Mouse (Mus musculus) MEL (cell line): ENCODE results near the gene Galnt17. TPM values are rescaled to one million over a fixed set of nuclear protein-coding genes. Genes with fewer than 3 reads are reported as not detected.

Experiments
- DNase-seq: peaks from one replicate; pipeline ENCODE4 v3.0.0; 2011; ENCODE audit warnings: low read depth, low spot score
- H3K27ac ChIP-seq: 2 replicates; pipeline ENCODE4 v1.5.1; 2012; ENCODE audit warnings: low read depth, mild to moderate bottlenecking, control low read depth, low read length, moderate library complexity; ENCODE audit not compliant: control insufficient read depth
- H3K27me3 ChIP-seq, 2 experiments: fragments of 150-350 bp in 1 of 2; sonication (generic) in 1 of 2; 2 replicates each; pipeline ENCODE4 v1.6.1; 2012; ENCODE audit warnings: low read length in 2 of 2, mild to moderate bottlenecking in 2 of 2, improper control_type of control experiment in 1 of 2, moderate library complexity in 1 of 2; ENCODE audit not compliant: insufficient read depth in 2 of 2, control insufficient read depth in 1 of 2
- H3K36me3 ChIP-seq, 2 experiments: 2 replicates each; pipeline ENCODE4 v1.6.1; 2012 to 2014; ENCODE audit warnings: low read length in 2 of 2, improper control_type of control experiment in 1 of 2, inconsistent platforms in 1 of 2, mild to moderate bottlenecking in 1 of 2; ENCODE audit not compliant: insufficient read depth in 2 of 2, control insufficient read depth in 1 of 2
- H3K4me1 ChIP-seq, 2 experiments: fragments of 150-350 bp in 1 of 2; sonication (generic) in 1 of 2; 2 replicates each; pipeline ENCODE4 v1.6.1; 2012; ENCODE audit warnings: low read length in 2 of 2, improper control_type of control experiment in 1 of 2, mild to moderate bottlenecking in 1 of 2; ENCODE audit not compliant: insufficient read depth in 2 of 2, control insufficient read depth in 1 of 2
- H3K4me3 ChIP-seq, 2 experiments: fragments of 150-350 bp in 1 of 2; sonication (generic) in 1 of 2; 2 replicates each; pipeline ENCODE4 v1.5.1; 2012; ENCODE audit warnings: low read depth in 2 of 2, low read length in 2 of 2, mild to moderate bottlenecking in 2 of 2, moderate library complexity in 2 of 2, control low read depth in 1 of 2, improper control_type of control experiment in 1 of 2; ENCODE audit not compliant: control insufficient read depth in 1 of 2, insufficient read depth in 1 of 2
- H3K79me2 ChIP-seq: 2 replicates; pipeline ENCODE4 v1.6.1; 2012; ENCODE audit warnings: mild to moderate bottlenecking, low read length, moderate library complexity; ENCODE audit not compliant: control insufficient read depth, poor library complexity, insufficient read depth
- H3K9ac ChIP-seq: 2 replicates; pipeline ENCODE4 v1.6.1; 2012; ENCODE audit warnings: low read depth, mild to moderate bottlenecking, control low read depth, low read length, moderate library complexity; ENCODE audit not compliant: control insufficient read depth, poor library complexity, severe bottlenecking
- H3K9me3 ChIP-seq: fragments of 150-350 bp; sonication (generic); replicated peaks from 2 replicates; pipeline ENCODE4 v1.6.1; 2012; ENCODE audit warnings: mild to moderate bottlenecking, low read length, improper control_type of control experiment, moderate library complexity; ENCODE audit not compliant: insufficient read depth
- BHLHE40 ChIP-seq: IDR thresholded peaks from 2 replicates; pipeline ENCODE4 v1.6.1; 2012; ENCODE audit warnings: low read depth, mild to moderate bottlenecking, inconsistent platforms, low read length, improper control_type of control experiment, borderline replicate concordance
- CHD2 ChIP-seq: IDR thresholded peaks from 2 replicates; pipeline ENCODE4 v1.6.1; 2011; ENCODE audit warnings: low read length, improper control_type of control experiment
- ELF1 ChIP-seq: IDR thresholded peaks from 2 replicates; pipeline ENCODE4 v1.6.1; 2014; ENCODE audit warnings: low read depth, mild to moderate bottlenecking, inconsistent platforms, low read length, improper control_type of control experiment, moderate library complexity
- GATA1 ChIP-seq: IDR thresholded peaks from 2 replicates; pipeline ENCODE4 v1.6.1; 2011; ENCODE audit warnings: low read depth, low read length, improper control_type of control experiment
- JUND ChIP-seq: IDR thresholded peaks from 2 replicates; pipeline ENCODE4 v1.6.1; 2011; ENCODE audit warnings: low read depth, mild to moderate bottlenecking, improper control_type of control experiment, low read length
- KAT2A ChIP-seq: conservative IDR thresholded peaks from 2 replicates; pipeline ENCODE4 v1.6.1; 2012; ENCODE audit warnings: low read depth, low read length, improper control_type of control experiment, inconsistent platforms
- MAZ ChIP-seq: IDR thresholded peaks from 2 replicates; pipeline ENCODE4 v1.6.1; 2012; ENCODE audit warnings: low read depth, mild to moderate bottlenecking, inconsistent platforms, low read length, improper control_type of control experiment
- MYB ChIP-seq: IDR thresholded peaks from 2 replicates; pipeline ENCODE4 v1.6.1; 2011; ENCODE audit warnings: mild to moderate bottlenecking, low read depth, low read length, improper control_type of control experiment
- NELFE ChIP-seq: IDR thresholded peaks from 2 replicates; pipeline ENCODE4 v1.6.1; 2011; ENCODE audit warnings: low read depth, low read length, improper control_type of control experiment
- NRF1 ChIP-seq: IDR thresholded peaks from 2 replicates; pipeline ENCODE4 v1.6.1; 2014; ENCODE audit warnings: low read depth, mild to moderate bottlenecking, inconsistent platforms, low read length, improper control_type of control experiment, moderate library complexity; ENCODE audit not compliant: poor library complexity, insufficient read depth, severe bottlenecking
- POLR2A ChIP-seq, 2 experiments: IDR thresholded peaks; 2 replicates each; pipeline ENCODE4 v1.6.1; 2011 to 2012; ENCODE audit warnings: low read length in 2 of 2, mild to moderate bottlenecking in 2 of 2, control low read depth in 1 of 2, improper control_type of control experiment in 1 of 2, low read depth in 1 of 2, moderate library complexity in 1 of 2; ENCODE audit not compliant: control insufficient read depth in 1 of 2, insufficient read depth in 1 of 2, poor library complexity in 1 of 2
- POLR2AphosphoS2 ChIP-seq: IDR thresholded peaks from 2 replicates; pipeline ENCODE4 v1.6.1; 2011; ENCODE audit warnings: low read length, improper control_type of control experiment
- POLR2AphosphoS5 ChIP-seq: IDR thresholded peaks from 2 replicates; pipeline ENCODE4 v1.6.1; 2012; ENCODE audit warnings: low read depth, borderline replicate concordance, mild to moderate bottlenecking, inconsistent platforms, low read length, moderate library complexity, mixed read lengths
- SMC3 ChIP-seq: IDR thresholded peaks from 2 replicates; pipeline ENCODE4 v1.6.1; 2011; ENCODE audit warnings: low read depth, low read length, improper control_type of control experiment
- TAL1 ChIP-seq: IDR thresholded peaks from 2 replicates; pipeline ENCODE4 v1.6.1; 2012; ENCODE audit warnings: mild to moderate bottlenecking, inconsistent platforms, low read length, moderate library complexity, mixed read lengths
- TBP ChIP-seq: IDR thresholded peaks from 2 replicates; pipeline ENCODE4 v1.8.0; 2011; ENCODE audit warnings: low read depth, low read length, improper control_type of control experiment
- UBTF ChIP-seq: IDR thresholded peaks from 2 replicates; pipeline ENCODE4 v1.6.1; 2012; ENCODE audit warnings: low read depth, mild to moderate bottlenecking, inconsistent platforms, low read length, improper control_type of control experiment, moderate library complexity, borderline replicate concordance; ENCODE audit not compliant: insufficient read depth
- USF1 ChIP-seq: IDR thresholded peaks from 2 replicates; pipeline ENCODE4 v1.6.1; 2014; ENCODE audit warnings: low read depth, mild to moderate bottlenecking, inconsistent platforms, low read length, improper control_type of control experiment, moderate library complexity
- USF2 ChIP-seq, 2 experiments: IDR thresholded peaks; 2 replicates each; pipeline ENCODE4 v1.6.1; 2011 to 2012; ENCODE audit warnings: improper control_type of control experiment in 2 of 2, low read length in 2 of 2, borderline replicate concordance in 1 of 2, inconsistent platforms in 1 of 2, low read depth in 1 of 2, mild to moderate bottlenecking in 1 of 2; ENCODE audit not compliant: insufficient read depth in 1 of 2
- ZC3H11A ChIP-seq: IDR thresholded peaks from 2 replicates; pipeline ENCODE4 v1.6.1; 2012; ENCODE audit warnings: low read depth, mild to moderate bottlenecking, inconsistent platforms, low read length, improper control_type of control experiment
- ZKSCAN1 ChIP-seq: IDR thresholded peaks from 2 replicates; pipeline ENCODE4 v1.6.1; 2012; ENCODE audit warnings: low read depth, mild to moderate bottlenecking, inconsistent platforms, low read length, improper control_type of control experiment, moderate library complexity
- polyA plus RNA-seq, 2 experiments: library from polyadenylated mRNA; stranded (reverse) in 1 of 2; unstranded in 1 of 2; fragments of >175 nt in 1 of 2; fragments of >200 nt in 1 of 2; gene quantifications; 2 replicates each; pipeline versions ENCODE4 v1.2.1 to v1.2.4; 2012; ENCODE audit warnings: low replicate concordance in 2 of 2, low read depth in 1 of 2; ENCODE audit not compliant: insufficient read length in 2 of 2, insufficient read depth in 1 of 2, missing spikeins in 1 of 2
- total RNA-seq: library from RNA; depleted of rRNA; stranded (reverse); fragments of 300-350 nt; gene quantifications from 2 replicates; pipeline ENCODE4 v1.2.3, GENCODE M21; 2012

Galnt17 gene
- total and polyA plus RNA-seq, 3 experiments: not detected

- no peaks in the 10 kb centered on the region for H3K79me2 ChIP-seq
- H3K27ac ChIP-seq: no peak overlapping the region
- no peaks in the 10 kb centered on the region for H3K27me3 ChIP-seq
- no peaks in the 10 kb centered on the region for H3K9me3 ChIP-seq
- H3K4me1 ChIP-seq: no peaks in the 10 kb centered on the region
- no peak overlapping the region for H3K4me3 ChIP-seq
- DNase-seq: no peak
- TF ChIP-seq ELF1 (no peak), USF2 (IDR thresholded peaks at IDR 0.05; ENCODE audit: borderline replicate concordance in 1 of 2, insufficient read depth in 1 of 2, low read depth in 1 of 2, low read length in 2 of 2) (no peak), MAZ (no peak), BHLHE40 (no peak)
- H3K36me3 ChIP-seq: no peaks in the 10 kb centered on the region
- H3K9ac ChIP-seq: no peak overlapping the region
Measured at GRCm38 (mm10) chr5:131248416-131248815, 59.9 kb downstream of the Galnt17 start.

GRCm38 (mm10) chr5:131246591-131246990 is 61.7 kb downstream of the Galnt17 start:
- no peak overlapping the region for H3K4me3 ChIP-seq
- no peaks in the 10 kb centered on the region for H3K4me1 ChIP-seq
- H3K27ac ChIP-seq: no peak overlapping the region
- DNase-seq: no peak
- H3K27me3 ChIP-seq: no peaks in the 10 kb centered on the region
- H3K79me2 ChIP-seq: no peaks in the 10 kb centered on the region
- TF ChIP-seq POLR2AphosphoS5: no peak
- no peak for TF ChIP-seq UBTF
- no peak for TF ChIP-seq NELFE
- TF ChIP-seq MYB: no peak
- no peak overlapping the region for H3K9ac ChIP-seq
- no peaks in the 10 kb centered on the region for H3K9me3 ChIP-seq
- no peaks in the 10 kb centered on the region for H3K36me3 ChIP-seq

- TF ChIP-seq ELF1: no peak
- no peak for TF ChIP-seq MYB
- no peak for TF ChIP-seq CHD2
- no peak for TF ChIP-seq NRF1
- no peak for TF ChIP-seq POLR2A (IDR thresholded peaks at IDR 0.05; ENCODE audit: control insufficient read depth in 1 of 2, insufficient read depth in 1 of 2, low read depth in 1 of 2, low read length in 2 of 2, poor library complexity in 1 of 2)
- TF ChIP-seq POLR2AphosphoS2: no peak
- no peak for TF ChIP-seq USF2 (IDR thresholded peaks at IDR 0.05; ENCODE audit: borderline replicate concordance in 1 of 2, insufficient read depth in 1 of 2, low read depth in 1 of 2, low read length in 2 of 2)
- TF ChIP-seq KAT2A: no peak
- no peak for TF ChIP-seq TBP
- no peak for TF ChIP-seq SMC3
- no peak for TF ChIP-seq ZKSCAN1
- no peak for TF ChIP-seq TAL1
- TF ChIP-seq JUND: no peak
- TF ChIP-seq UBTF: no peak
- TF ChIP-seq ZC3H11A: no peak
- TF ChIP-seq GATA1: no peak
- TF ChIP-seq USF1: no peak
- Histone ChIP-seq H3K4me1 (no peaks in the 10 kb centered on the region), H3K4me3 (no peak overlapping the region), H3K27ac (no peak overlapping the region), H3K36me3 (no peaks in the 10 kb centered on the region), H3K9me3 (no peaks in the 10 kb centered on the region), H3K9ac (no peak overlapping the region), H3K27me3 (no peaks in the 10 kb centered on the region), H3K79me2 (no peaks in the 10 kb centered on the region)
- DNase-seq: no peak
Measured at GRCm38 (mm10) chr5:131241689-131242088, 66.6 kb downstream of the Galnt17 start.
